Mouse (Mus musculus): Measurements from ENCODE around the gene R3hdml. TPM values are rescaled to one million over a fixed set of nuclear protein-coding genes. Genes with fewer than 3 reads are reported as not detected.
A peak's percentile ranks its signal among the peaks of the same experiment; 100 is the strongest.

R3hdml gene
- total RNA-seq, 2 experiments from 2014 or later: not detected

- no peak for DNase-seq
- intact Hi-C loops (cut with DNase I): loop anchor here (1.0 kb wide), 1 partner anchor 52 kb away; no protein-coding TSS in a partner anchor
Observed at GRCm38 (mm10) chr2:163471710-163472465, 20.2 kb upstream of the R3hdml start.

GRCm38 (mm10) chr2:163472466-163472851, 19.7 kb upstream of the R3hdml start, which contains the start of gene Fitm2:
Fitm2 (minus strand) TSS chr2:163472629.
- intact Hi-C loops (cut with DNase I): loop anchor here (1.0 kb wide), 1 partner anchor 52 kb away; no protein-coding TSS in a partner anchor
- peak; percentile 94 to 95 for DNase-seq

- intact Hi-C loops (cut with DNase I): no loop called here
- DNase-seq: no peak
Observed at GRCm38 (mm10) chr2:163480191-163480825, 11.8 kb upstream of the R3hdml start.

- DNase-seq: no peak
- intact Hi-C loops (cut with DNase I): no loop called here
Observed at GRCm38 (mm10) chr2:163481539-163482029, 10.5 kb upstream of the R3hdml start.

GRCm38 (mm10) chr2:163487360-163487759, 4.8 kb upstream of the R3hdml start:
- no peak for DNase-seq
- intact Hi-C loops (cut with DNase I): no loop called here

- DNase-seq: no peak
- intact Hi-C loops (cut with DNase I): no loop called here
Observed at GRCm38 (mm10) chr2:163489725-163490291, 2.3 kb upstream of the R3hdml start.

GRCm38 (mm10) chr2:163490656-163491055, 1.5 kb upstream of the R3hdml start:
- DNase-seq: no peak
- intact Hi-C loops (cut with DNase I): no loop called here

GRCm38 (mm10) chr2:163491351-163491750, 767 bp upstream of the R3hdml start:
- DNase-seq: no peak
- intact Hi-C loops (cut with DNase I): no loop called here

GRCm38 (mm10) chr2:163493031-163493430, 913 bp downstream of the R3hdml start:
- intact Hi-C loops (cut with DNase I): no loop called here
- no peak for DNase-seq

- intact Hi-C loops (cut with DNase I): no loop called here
- no peak for DNase-seq
Observed at GRCm38 (mm10) chr2:163493976-163494375, 1.9 kb downstream of the R3hdml start.

GRCm38 (mm10) chr2:163494456-163494855, 2.3 kb downstream of the R3hdml start:
- intact Hi-C loops (cut with DNase I): no loop called here
- DNase-seq: no peak

GRCm38 (mm10) chr2:163502219-163502618, 10.1 kb downstream of the R3hdml start:
- peak in 1 of 2 experiments; percentile 18 for DNase-seq
- intact Hi-C loops (cut with DNase I): no loop called here

- no peak for DNase-seq
- intact Hi-C loops (cut with DNase I): no loop called here
Observed at GRCm38 (mm10) chr2:163503191-163503590, 11.1 kb downstream of the R3hdml start.

GRCm38 (mm10) chr2:163506300-163507004, 14.3 kb downstream of the R3hdml start, which contains the start of gene Hnf4a:
Hnf4a (plus strand) TSS chr2:163506808.
- DNase-seq: no peak

GRCm38 (mm10) chr2:163525761-163526243, 33.7 kb downstream of the R3hdml start:
- no peak for DNase-seq
- intact Hi-C loops (cut with DNase I): no loop called here

More at GRCm38 (mm10) chr2:163506300-163507004, 14.3 kb downstream of the R3hdml start, which contains the start of gene Hnf4a:
- intact Hi-C loops (cut with DNase I): no loop called here

GRCm38 (mm10) chr2:163527497-163527896, 35.4 kb downstream of the R3hdml start:
- DNase-seq: no peak
- intact Hi-C loops (cut with DNase I): no loop called here

- intact Hi-C loops (cut with DNase I): loop anchor here (10.0 kb wide), 2 partner anchors 254 to 294 kb away; partner anchors contain the start of gene Ccn5
- no peak for DNase-seq
Observed at GRCm38 (mm10) chr2:163530418-163530817, 38.3 kb downstream of the R3hdml start.

- intact Hi-C loops (cut with DNase I): loop anchor here (1.0 to 10.0 kb wide), 3 partner anchors 187 to 293 kb away; partner anchors contain the start of gene Ccn5
- peak; percentile 82 to 88 for DNase-seq
Observed at GRCm38 (mm10) chr2:163531917-163532316, 39.8 kb downstream of the R3hdml start.

GRCm38 (mm10) chr2:163533226-163533625, 41.1 kb downstream of the R3hdml start:
- DNase-seq: no peak
- intact Hi-C loops (cut with DNase I): loop anchor here (10.0 kb wide), 2 partner anchors 252 to 292 kb away; partner anchors contain the start of gene Ccn5

GRCm38 (mm10) chr2:163534958-163535524, 42.9 kb downstream of the R3hdml start:
- peak; percentile 88 to 96 for DNase-seq
- intact Hi-C loops (cut with DNase I): loop anchor here (1.0 to 10.0 kb wide), 3 partner anchors 65 to 290 kb away; partner anchors contain the start of gene Ccn5
